Mouse (Mus musculus) effector memory CD4-positive, alpha-beta T cell, adult 7 months (primary cell): ENCODE measurements around the gene Izumo4. TPM values are rescaled to one million over a fixed set of nuclear protein-coding genes. Genes with fewer than 3 reads are reported as not detected.

Experiments
- polyA plus RNA-seq: library from polyadenylated mRNA; unstranded; fragments of 100-300 nt; shearing (Covaris generic); gene quantifications from one replicate; pipeline ENCODE4 v1.2.1, GENCODE M21; 2017

The Izumo4 gene
- polyA plus RNA-seq, result 72.1 TPM

GRCm38 (mm10) chr10:80701721-80702535 lies at the start of gene Izumo4, which contains the start of gene Mob3a:
Gene Izumo4 (plus strand): TSS chr10:80702184.
Gene Mob3a (minus strand): TSS chr10:80701977.

DNA sequence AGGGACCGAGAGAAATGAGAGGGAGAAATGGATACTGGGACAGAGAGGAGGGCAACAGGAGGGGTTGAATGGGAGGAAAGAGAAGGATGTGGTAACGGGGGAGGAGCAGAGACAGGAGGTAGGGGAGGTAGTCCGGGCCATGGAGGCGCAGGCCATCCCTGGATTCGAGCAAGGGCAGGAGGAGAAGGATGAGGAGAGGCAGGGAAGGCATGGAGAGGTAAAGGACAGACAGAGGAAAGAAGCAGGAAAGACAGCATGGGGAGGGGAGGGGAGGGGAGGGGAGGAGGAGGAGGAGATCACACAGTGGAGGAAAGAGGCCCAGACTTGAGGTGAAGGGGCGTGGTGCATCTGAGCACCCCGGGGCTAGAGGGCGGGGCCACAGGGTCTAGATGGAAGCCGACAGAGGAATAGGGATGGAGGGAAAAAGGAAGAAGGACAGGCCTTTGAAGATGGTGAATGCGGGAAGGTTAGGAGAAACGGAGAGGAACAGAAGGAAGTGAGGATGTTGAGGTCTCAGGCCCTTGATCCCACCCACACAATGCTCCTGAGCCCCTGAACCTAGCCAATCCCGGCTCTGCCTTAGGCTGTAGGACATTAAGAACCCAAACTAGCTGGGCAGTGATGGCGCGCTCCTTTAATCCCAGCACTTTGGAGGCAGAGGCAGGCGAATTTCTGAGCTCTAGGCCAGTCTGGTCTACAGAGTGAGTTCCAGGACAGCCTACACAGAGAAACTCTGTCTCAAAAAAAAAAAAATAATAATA lies 44.9 kb upstream of the Izumo4 start, which contains the start of gene Btbd2:
TSS of gene Btbd2 (minus strand) at position 209 of the 761 bp plus-strand sequence.

DNA sequence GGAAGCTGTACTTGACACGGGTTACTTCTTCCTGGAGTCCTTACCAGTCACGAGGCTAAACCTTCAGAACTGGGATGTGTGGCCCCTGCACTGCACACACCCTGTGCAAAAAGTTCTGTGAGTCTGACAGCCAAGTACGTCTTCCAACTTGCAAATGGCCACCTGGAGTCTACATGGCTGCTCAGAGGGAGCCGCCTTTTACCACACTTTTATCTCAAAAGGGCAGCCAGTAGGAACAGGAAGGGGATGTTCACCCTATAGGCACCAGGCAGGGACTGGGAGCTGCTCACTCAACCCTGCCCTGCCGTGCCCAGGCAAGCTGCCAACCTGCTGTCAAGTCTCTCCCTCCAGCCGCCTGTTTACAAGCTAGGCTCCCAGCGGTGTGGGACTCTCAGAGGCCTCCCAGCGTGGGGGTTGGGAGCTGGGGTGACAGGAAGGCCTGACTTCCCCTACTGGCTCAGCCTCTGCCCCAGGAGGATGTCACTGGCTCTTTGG lies 24.0 kb upstream of the Izumo4 start, which contains the start of gene Mknk2:
TSS of gene Mknk2 (minus strand) at position 171 of the 495 bp plus-strand sequence.

GRCm38 (mm10) chr10:80742180-80742978 lies 40.4 kb downstream of the Izumo4 start, which contains the start of gene Ap3d1:
Gene Ap3d1 (minus strand): TSS chr10:80742264.

DNA sequence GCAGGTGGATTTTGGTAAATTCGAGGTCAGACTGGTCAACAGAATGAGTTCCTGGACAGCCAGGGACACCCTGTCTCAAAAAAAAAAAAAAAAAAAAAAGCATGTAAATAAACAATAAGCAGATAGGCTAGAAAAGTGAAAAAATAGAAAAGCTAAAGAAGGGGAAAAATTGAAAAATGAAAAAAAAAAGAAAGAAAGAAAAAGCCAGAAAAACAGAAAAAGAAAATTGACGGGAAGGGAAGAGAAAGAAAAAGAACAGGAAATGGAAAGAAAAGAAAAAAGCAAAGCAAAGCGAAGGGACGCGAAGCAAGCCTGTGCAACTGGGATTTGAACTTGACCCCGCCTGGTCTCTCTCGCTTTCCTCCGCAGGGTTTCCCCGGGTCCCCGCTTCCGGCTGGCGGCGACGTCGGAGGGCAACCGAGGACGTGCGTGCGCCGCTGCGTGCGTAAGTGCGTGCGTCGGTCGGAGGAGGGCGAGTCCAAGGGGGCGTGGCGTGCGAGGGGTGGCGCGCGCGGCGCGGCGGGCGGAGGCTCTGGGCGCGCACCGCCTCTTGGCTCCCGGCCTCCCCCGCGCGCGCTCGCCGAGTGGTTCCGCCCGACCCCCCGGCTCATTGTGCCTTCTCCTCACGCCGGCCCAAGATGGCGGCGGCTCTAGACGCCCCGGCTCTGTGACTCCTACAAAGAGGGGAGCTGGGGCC lies 52.8 kb downstream of the Izumo4 start, which contains the start of gene Dot1l:
TSS of gene Dot1l (plus strand) at position 613 of the 697 bp plus-strand sequence.

Other genes starting within 250 kb of the Izumo4 start
- gene Onecut3, start 207.3 kb upstream of the Izumo4 start, polyA plus RNA-seq, result 0.07 TPM
- 0.10 TPM for gene Atp8b3, start 163.1 kb upstream of the Izumo4 start, polyA plus RNA-seq
- 55.7 TPM for gene Rexo1, start 140.6 kb upstream of the Izumo4 start, polyA plus RNA-seq
- 16.2 TPM for gene Klf16, start 124.9 kb upstream of the Izumo4 start, polyA plus RNA-seq
- 92.3 TPM for gene Abhd17a, start 111.8 kb upstream of the Izumo4 start, polyA plus RNA-seq
- 106 TPM for gene Scamp4, start 99.3 kb upstream of the Izumo4 start, polyA plus RNA-seq
- gene Adat3, start 99.3 kb upstream of the Izumo4 start, polyA plus RNA-seq, result 6.2 TPM
- gene Gm49322, start 96.2 kb upstream of the Izumo4 start, polyA plus RNA-seq, result 14.3 TPM
- 338 TPM for gene Csnk1g2, start 79.3 kb upstream of the Izumo4 start, polyA plus RNA-seq
- 16.0 TPM for gene Btbd2, start 45.1 kb upstream of the Izumo4 start, polyA plus RNA-seq
- gene Mknk2, start 24.1 kb upstream of the Izumo4 start, polyA plus RNA-seq, result 200 TPM
- gene Mob3a, start 207 bp upstream of the Izumo4 start, polyA plus RNA-seq, result 123 TPM
- gene Ap3d1, start 40.1 kb downstream of the Izumo4 start, polyA plus RNA-seq, result 70.3 TPM
- gene Dot1l, start 53.0 kb downstream of the Izumo4 start, polyA plus RNA-seq, result 52.5 TPM
- 57.5 TPM for gene Sf3a2, start 96.0 kb downstream of the Izumo4 start, polyA plus RNA-seq
- 202 TPM for gene Plekhj1, start 96.4 kb downstream of the Izumo4 start, polyA plus RNA-seq
- gene Amh, start 103.1 kb downstream of the Izumo4 start, polyA plus RNA-seq, result not detected
- 2.0 TPM for gene Jsrp1, start 111.3 kb downstream of the Izumo4 start, polyA plus RNA-seq
- 2,187 TPM for gene Oaz1, start 124.5 kb downstream of the Izumo4 start, polyA plus RNA-seq
- 0.11 TPM for gene Lingo3, start 141.9 kb downstream of the Izumo4 start, polyA plus RNA-seq
- gene Lsm7, start 153.0 kb downstream of the Izumo4 start, polyA plus RNA-seq, result 76.0 TPM
- 18.4 TPM for gene Sppl2b, start 153.1 kb downstream of the Izumo4 start, polyA plus RNA-seq
- gene Tmprss9, start 169.7 kb downstream of the Izumo4 start, polyA plus RNA-seq, result not detected
- 151 TPM for gene Timm13, start 198.8 kb downstream of the Izumo4 start, polyA plus RNA-seq
- gene Lmnb2, start 216.1 kb downstream of the Izumo4 start, polyA plus RNA-seq, result 18.5 TPM
- gene Gadd45b, start 227.9 kb downstream of the Izumo4 start, polyA plus RNA-seq, result 743 TPM